Mouse (Mus musculus): ENCODE data around the gene Tex47. TPM values are rescaled to one million over a fixed set of nuclear protein-coding genes. Genes with fewer than 3 reads are reported as not detected.

Gene Tex47
- not detected for polyA plus RNA-seq (2014; fragmentation: Illumina TruSeq; extraction: RNeasy Lipid Tissue Mini Kit (QIAGEN cat#74804); ENCODE audit: low read depth, low replicate concordance)

GRCm38 (mm10) chr5:7303819-7304218, at the start of gene Tex47:
Gene Tex47 (plus strand): TSS chr5:7304119.

GRCm38 (mm10) chr5:7344145-7345010, 40.5 kb downstream of the Tex47 start, which contains the start of gene Zfp804b:
Gene Zfp804b (minus strand): TSS chr5:7344756.

Other genes starting within 250 kb of the Tex47 start
- not detected for gene Zfp804b, start 40.6 kb downstream of the Tex47 start, polyA plus RNA-seq (2014; fragmentation: Illumina TruSeq; extraction: RNeasy Lipid Tissue Mini Kit (QIAGEN cat#74804); ENCODE audit: low read depth, low replicate concordance)